Mouse (Mus musculus) testis, adult 2 months (tissue): ENCODE data around the gene Bag1. TPM values are rescaled to one million over a fixed set of nuclear protein-coding genes. Genes with fewer than 3 reads are reported as not detected.

Experiments
- H3K27ac ChIP-seq: fragments of 200-500 bp; 2 replicates; pipeline ENCODE4 v1.5.1; 2012; ENCODE audit warnings: low read depth, low read length; ENCODE audit not compliant: control insufficient read depth, insufficient read depth
- H3K27me3 ChIP-seq: fragments of 200-500 bp; 2 replicates; pipeline ENCODE4 v1.6.1; 2012; ENCODE audit warnings: mild to moderate bottlenecking, low read length, moderate library complexity; ENCODE audit not compliant: control insufficient read depth, insufficient read depth
- H3K36me3 ChIP-seq: fragments of 200-500 bp; 2 replicates; pipeline ENCODE4 v1.6.1; 2012; ENCODE audit warnings: mild to moderate bottlenecking, low read length; ENCODE audit not compliant: control insufficient read depth, insufficient read depth
- H3K4me1 ChIP-seq: fragments of 200-500 bp; 2 replicates; pipeline ENCODE4 v1.6.1; 2012; ENCODE audit warnings: low read length; ENCODE audit not compliant: control insufficient read depth, insufficient read depth
- H3K4me3 ChIP-seq: fragments of 200-500 bp; 2 replicates; pipeline ENCODE4 v1.5.1; 2012; ENCODE audit warnings: low read depth, mild to moderate bottlenecking, low read length, moderate library complexity, mixed read lengths; ENCODE audit not compliant: control insufficient read depth
- CTCF ChIP-seq: fragments of 200-500 bp; IDR thresholded peaks from 2 replicates; pipeline ENCODE4 v1.5.1; 2012; ENCODE audit warnings: low read depth, mild to moderate bottlenecking, inconsistent platforms, low read length, moderate library complexity; ENCODE audit not compliant: control insufficient read depth, insufficient read depth, insufficient replicate concordance
- POLR2A ChIP-seq: fragments of 200-500 bp; IDR thresholded peaks from 2 replicates; pipeline ENCODE4 v1.6.1; 2012; ENCODE audit warnings: low read depth, mild to moderate bottlenecking, inconsistent platforms, low read length, moderate library complexity; ENCODE audit not compliant: control insufficient read depth
- polyA plus RNA-seq: library from polyadenylated mRNA; depleted of rRNA; stranded (reverse); fragments of >200 nt; gene quantifications from 2 replicates; pipeline ENCODE4 v1.2.3, GENCODE M21; 2012

Gene Bag1
- polyA plus RNA-seq, 1 experiment, result 229 TPM

DNA sequence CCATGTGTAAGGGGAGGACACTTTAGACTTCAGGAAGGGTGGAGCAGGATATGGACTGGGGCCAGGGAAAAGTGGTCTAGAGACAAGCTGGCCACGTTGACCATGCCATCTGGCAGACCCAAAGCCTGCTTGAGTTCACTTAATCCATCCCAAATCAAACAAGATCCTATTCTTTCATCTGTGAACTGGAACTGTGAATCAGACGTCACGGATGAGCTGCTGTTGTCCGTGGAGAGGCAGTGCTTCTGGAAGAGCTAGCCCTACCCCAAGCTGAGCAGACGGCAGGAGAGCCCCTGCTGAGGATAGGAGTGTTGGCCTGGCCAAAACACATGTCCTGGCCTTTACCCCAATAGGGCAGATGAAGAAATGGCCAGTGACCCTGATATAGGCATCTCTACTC is 32.1 kb downstream of the Bag1 start:
- Histone ChIP-seq H3K27me3 (no peaks in the 10 kb centered on the region), H3K36me3 (no peaks in the 10 kb centered on the region), H3K27ac (no peak overlapping the region), H3K4me1 (peaks cover 2% of the 10 kb centered on the region; the same call in 1 of the 2 replicates), H3K4me3 (no peak overlapping the region)
- TF ChIP-seq POLR2A, result no peak
- TF ChIP-seq CTCF, result no peak

DNA sequence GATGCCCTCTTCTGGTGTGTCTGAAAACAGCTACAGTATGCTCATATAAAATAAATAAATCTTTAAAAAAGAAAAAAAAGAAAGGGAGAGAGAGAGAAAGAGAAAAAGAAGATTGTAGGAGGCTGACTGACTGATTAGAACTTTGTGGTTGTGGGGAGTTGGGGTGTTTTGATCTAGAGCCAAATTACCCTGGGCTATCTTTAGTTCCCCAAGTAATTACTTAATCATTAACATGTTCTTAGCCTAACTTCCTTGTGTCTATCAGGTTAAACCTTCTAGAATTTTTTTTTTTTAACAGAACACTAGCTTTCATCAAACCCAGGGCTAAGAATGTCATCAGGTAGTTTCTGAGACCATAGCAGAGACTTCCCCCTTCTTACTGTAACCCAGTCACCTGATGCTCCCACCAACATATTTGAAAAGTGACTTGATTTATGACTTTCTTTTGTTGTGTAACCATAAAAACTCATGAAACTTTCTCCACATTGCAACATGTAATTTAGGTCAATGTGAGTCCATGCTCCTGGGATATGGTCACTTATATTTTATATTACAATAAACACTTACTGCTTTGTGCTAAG is 33.7 kb downstream of the Bag1 start:
- Histone ChIP-seq H3K27ac (no peak overlapping the region), H3K4me3 (no peak overlapping the region), H3K36me3 (no peaks in the 10 kb centered on the region), H3K27me3 (no peaks in the 10 kb centered on the region), H3K4me1 (no peaks in the 10 kb centered on the region)
- no peak for TF ChIP-seq CTCF
- no peak for TF ChIP-seq POLR2A

DNA sequence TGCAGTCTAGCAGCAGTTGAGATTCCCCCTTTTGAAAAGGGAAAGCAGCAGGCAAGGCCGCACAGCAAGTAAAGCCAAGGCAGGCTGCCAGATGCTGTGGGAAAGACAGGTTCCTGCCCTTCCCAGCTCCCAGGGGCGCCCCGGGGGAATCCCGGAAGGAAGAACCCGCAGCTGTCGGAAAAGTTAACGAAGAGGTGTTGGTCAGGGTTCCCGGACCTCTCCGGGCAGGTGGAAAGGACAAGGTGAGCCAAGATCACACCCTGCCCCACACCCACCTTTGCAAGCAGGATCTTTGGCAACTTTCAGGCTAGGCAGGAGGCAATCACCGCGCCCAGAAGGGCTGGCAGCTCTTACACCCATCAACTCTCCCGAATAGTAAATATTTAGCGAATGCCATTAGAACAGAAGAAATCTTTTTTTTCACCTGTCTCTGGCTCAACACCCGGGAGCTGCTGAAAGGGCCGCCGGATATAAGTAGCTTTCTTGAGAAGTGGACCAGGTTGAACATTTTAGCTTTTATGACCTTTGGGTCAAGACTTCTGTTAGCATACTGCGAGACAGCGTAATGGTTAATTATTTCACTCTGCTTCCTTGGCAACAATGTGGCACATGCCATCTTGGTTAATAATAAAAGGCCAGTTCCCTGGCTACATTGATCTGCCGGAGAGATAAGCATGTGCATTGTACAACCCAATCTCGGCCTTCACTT is 39.7 kb downstream of the Bag1 start:
- TF ChIP-seq POLR2A, result no peak
- H3K27me3 ChIP-seq, result no peaks in the 10 kb centered on the region
- H3K4me3 ChIP-seq, result peak overlapping the region; percentile 18; the same call in 1 of the 2 replicates
- no peaks in the 10 kb centered on the region for H3K36me3 ChIP-seq
- no peak overlapping the region for H3K27ac ChIP-seq
- peaks cover 6% of the 10 kb centered on the region for H3K4me1 ChIP-seq

- TF ChIP-seq CTCF (no peak), POLR2A (no peak)
- Histone ChIP-seq H3K27me3 (no peaks in the 10 kb centered on the region), H3K36me3 (no peaks in the 10 kb centered on the region), H3K27ac (no peak overlapping the region), H3K4me1 (peaks cover 6% of the 10 kb centered on the region), H3K4me3 (no peak overlapping the region)
Observed at GRCm38 (mm10) chr4:40906298-40906697, 41.8 kb downstream of the Bag1 start.

- H3K36me3 ChIP-seq, result no peaks in the 10 kb centered on the region
- no peak overlapping the region for H3K27ac ChIP-seq
- no peak overlapping the region for H3K4me3 ChIP-seq
- TF ChIP-seq CTCF (no peak), POLR2A (no peak)
- no peaks in the 10 kb centered on the region for H3K27me3 ChIP-seq
- no peaks in the 10 kb centered on the region for H3K4me1 ChIP-seq
Observed at GRCm38 (mm10) chr4:40900612-40901011, 47.5 kb downstream of the Bag1 start.

- Histone ChIP-seq H3K36me3 (no peaks in the 10 kb centered on the region), H3K27ac (no peak overlapping the region), H3K27me3 (no peaks in the 10 kb centered on the region), H3K4me3 (no peak overlapping the region), H3K4me1 (no peaks in the 10 kb centered on the region)
- TF ChIP-seq POLR2A (no peak), CTCF (no peak)
Observed at GRCm38 (mm10) chr4:40900071-40900470, 48.0 kb downstream of the Bag1 start.

GRCm38 (mm10) chr4:40899264-40899663 is 48.8 kb downstream of the Bag1 start:
- Histone ChIP-seq H3K27ac (no peak overlapping the region), H3K4me3 (no peak overlapping the region), H3K4me1 (no peaks in the 10 kb centered on the region), H3K36me3 (no peaks in the 10 kb centered on the region), H3K27me3 (no peaks in the 10 kb centered on the region)
- TF ChIP-seq POLR2A (no peak), CTCF (no peak)
